In genomic region chr14:55616844-55617243, GRCm38 (mm10) we compare ENCODE assay signal across 21 mouse cellular contexts. TPM values are rescaled to one million over a fixed set of nuclear protein-coding genes. Genes with fewer than 3 reads are reported as not detected.
A peak's percentile ranks its signal among the peaks of the same experiment; 100 is the strongest.
DNase-seq lines count a peak whose midpoint lies in the region; ATAC-seq and TF ChIP-seq lines count a peak whose summit lies in the region.
"Had no signal": no experiment of that assay in that cellular context is flagged by ENCODE, and none has a peak within 500 bp of the region (broad histone marks: within the 10 kb centered on the region; RNA-seq: fewer than 3 reads in every experiment).

No protein-coding gene starts in this region.

- no peak overlapping the region for H3K9ac ChIP-seq in heart, embryonic 11.5 days (ENCODE audit: low read depth, low read length)
- no peak overlapping the region for H3K9ac ChIP-seq in kidney, postnatal 0 days (ENCODE audit: low read depth, low read length)
- no peak overlapping the region for H3K9ac ChIP-seq in lung, embryonic 15.5 days
- H3K9ac ChIP-seq: embryonic facial prominence, embryonic 13.5 days; forebrain, embryonic 12.5 days; heart, embryonic 15.5 days; hindbrain, embryonic 14.5 days had no signal

- no peak overlapping the region for H3K4me3 ChIP-seq in heart, embryonic 10.5 days
- no peak overlapping the region for H3K4me3 ChIP-seq in heart, embryonic 11.5 days (ENCODE audit: low read depth, low read length)
- no peak overlapping the region for H3K4me3 ChIP-seq in kidney, postnatal 0 days (replicated peaks; ENCODE audit: low read depth, low read length)
- no peak overlapping the region for H3K4me3 ChIP-seq in lung, embryonic 15.5 days
- H3K4me3 ChIP-seq: embryonic facial prominence, embryonic 13.5 days; forebrain, embryonic 12.5 days had no signal

- no peak overlapping the region for H3K4me2 ChIP-seq in heart, embryonic 11.5 days
- H3K4me2 ChIP-seq in kidney, postnatal 0 days (ENCODE audit: low read length) = no peak overlapping the region
- H3K4me2 ChIP-seq in lung, embryonic 15.5 days = no peak overlapping the region
- H3K4me2 ChIP-seq: embryonic facial prominence, embryonic 13.5 days; hindbrain, embryonic 14.5 days had no signal

- DNase-seq in heart, embryonic 10.5 days (ENCODE audit: low spot score) = no peak
- DNase-seq in kidney, postnatal 0 days (ENCODE audit: low spot score) = no peak
- no peak for DNase-seq in kidney, postnatal 25 days
- no peak for DNase-seq in lung, postnatal 36 days
- DNase-seq in urinary bladder, postnatal 14 days (ENCODE audit: low spot score) = no peak
- DNase-seq: adrenal gland, postnatal 14 days; B cell, adult 2 months; cerebellum, adult 18-20 months; cerebellum, adult 9-11 months; cerebellum, postnatal 36 days; gastrocnemius, postnatal 10 days; heart, adult 18-20 months had no signal

- peaks cover 3% of the 10 kb centered on the region; the same call in 1 of the 2 replicates for H3K27me3 ChIP-seq in heart, embryonic 10.5 days (ENCODE audit: insufficient read depth, poor library complexity, severe bottlenecking)
- H3K27me3 ChIP-seq in heart, embryonic 11.5 days (ENCODE audit: control insufficient read depth, insufficient read depth, low read length) = no peaks in the 10 kb centered on the region
- no peaks in the 10 kb centered on the region for H3K27me3 ChIP-seq in kidney, postnatal 0 days (ENCODE audit: insufficient read depth, low read length)
- no peaks in the 10 kb centered on the region for H3K27me3 ChIP-seq in lung, embryonic 15.5 days
- H3K27me3 ChIP-seq: embryonic facial prominence, embryonic 13.5 days; heart, embryonic 15.5 days; Patski had no signal

- WGBS in heart, embryonic 10.5 days = 83% methylated on average over 2 of the region's 2 CpGs
- 77% methylated on average over 2 of the region's 2 CpGs for WGBS in heart, embryonic 11.5 days (ENCODE audit: insufficient replicate concordance)
- WGBS in kidney, postnatal 0 days = 80% methylated on average over 2 of the region's 2 CpGs
- 71% methylated on average over 2 of the region's 2 CpGs for WGBS in lung, embryonic 15.5 days

- H3K9me3 ChIP-seq in heart, embryonic 10.5 days = no peaks in the 10 kb centered on the region
- H3K9me3 ChIP-seq in heart, embryonic 11.5 days (replicated peaks; ENCODE audit: control insufficient read depth, low read length) = no peaks in the 10 kb centered on the region
- no peaks in the 10 kb centered on the region for H3K9me3 ChIP-seq in kidney, postnatal 0 days (replicated peaks; ENCODE audit: low read length)
- no peaks in the 10 kb centered on the region for H3K9me3 ChIP-seq in lung, embryonic 15.5 days
- H3K9me3 ChIP-seq: embryonic facial prominence, embryonic 13.5 days; forebrain, embryonic 12.5 days; heart, embryonic 15.5 days; hindbrain, embryonic 10.5 days had no signal

- peaks cover 32% of the 10 kb centered on the region for H3K4me1 ChIP-seq in heart, embryonic 10.5 days
- H3K4me1 ChIP-seq in heart, embryonic 11.5 days (ENCODE audit: control insufficient read depth, insufficient read depth, low read length) = peaks cover 17% of the 10 kb centered on the region; the same call in 1 of the 2 replicates
- no peaks in the 10 kb centered on the region for H3K4me1 ChIP-seq in kidney, postnatal 0 days (replicated peaks; ENCODE audit: insufficient read depth, low read length)
- peaks cover 7% of the 10 kb centered on the region; the same call in 1 of the 2 replicates for H3K4me1 ChIP-seq in lung, embryonic 15.5 days

- no peak for ATAC-seq in heart, embryonic 11.5 days (replicated peaks; ENCODE audit: insufficient number of reproducible peaks, low FRiP score, low TSS enrichment)
- no peak for ATAC-seq in kidney, postnatal 0 days (replicated peaks; ENCODE audit: low FRiP score, low read depth)
- no peak for ATAC-seq in lung, embryonic 15.5 days (ENCODE audit: borderline replicate concordance, extremely low read depth, low FRiP score, low TSS enrichment)
- ATAC-seq: activated CD4-positive, CD25-positive, alpha-beta regulatory T cell, adult 4 months; Patski had no signal

- no peaks in the 10 kb centered on the region for H3K36me3 ChIP-seq in heart, embryonic 10.5 days
- no peaks in the 10 kb centered on the region for H3K36me3 ChIP-seq in heart, embryonic 11.5 days (ENCODE audit: control insufficient read depth, insufficient read depth, low read length)
- no peaks in the 10 kb centered on the region for H3K36me3 ChIP-seq in kidney, postnatal 0 days (ENCODE audit: insufficient read depth, low read length)
- no peaks in the 10 kb centered on the region for H3K36me3 ChIP-seq in lung, embryonic 15.5 days
- H3K36me3 ChIP-seq: embryonic facial prominence, embryonic 13.5 days; forebrain, embryonic 12.5 days; heart, embryonic 15.5 days; hindbrain, embryonic 10.5 days had no signal

- TF ChIP-seq CTCF in kidney, postnatal 0 days (IDR thresholded peaks at IDR 0.05; ENCODE audit: low read depth) = no peak

- H3K27ac ChIP-seq in heart, embryonic 10.5 days = peak overlapping the region; percentile 73; the same call in 1 of the 2 replicates
- no peak overlapping the region for H3K27ac ChIP-seq in heart, embryonic 11.5 days (ENCODE audit: low read depth, low read length)
- 0 out of 2 replicates have a peak overlapping the region, but pooled peaks have one; percentile 13 for H3K27ac ChIP-seq in kidney, postnatal 0 days
- peak overlapping the region; percentile 60; the same call in 1 of the 2 replicates for H3K27ac ChIP-seq in lung, embryonic 15.5 days
- H3K27ac ChIP-seq: embryonic facial prominence, embryonic 13.5 days; forebrain, embryonic 12.5 days; heart, embryonic 15.5 days; hindbrain, embryonic 10.5 days; hindbrain, embryonic 14.5 days had no signal

RNA-seq across cellular contexts. Expression of gene Rec8, which starts 1.0 kb away (rescaled TPM):
- 13.7 and 17.6 TPM in 2 replicates for polyA plus RNA-seq in heart, embryonic 10.5 days (2016; fragmentation: Nextera tagmentation; extraction: Ambion mirVana)
- 8.8 and 14.1 TPM in 2 replicates for polyA plus RNA-seq in heart, embryonic 11.5 days (2014; fragmentation: Nextera tagmentation; extraction: Ambion mirVana)
- 12.7 and 14.9 TPM in 2 replicates for polyA plus RNA-seq in kidney, postnatal 0 days (2015; fragmentation: Nextera tagmentation; extraction: Ambion mirVana)
- polyA plus RNA-seq in lung, embryonic 15.5 days (2015; fragmentation: Nextera tagmentation; extraction: Ambion mirVana) = 22.9 and 25.5 TPM in 2 replicates
- polyA plus RNA-seq: Patski had no signal

RNA-seq across cellular contexts. Expression of gene Irf9, which starts 13.5 kb away (rescaled TPM):
- polyA plus RNA-seq in heart, embryonic 10.5 days (2016; fragmentation: Nextera tagmentation; extraction: Ambion mirVana) = 5.9 and 7.4 TPM in 2 replicates
- polyA plus RNA-seq in heart, embryonic 11.5 days (2014; fragmentation: Nextera tagmentation; extraction: Ambion mirVana) = 6.4 and 7.5 TPM in 2 replicates
- polyA plus RNA-seq in kidney, postnatal 0 days (2015; fragmentation: Nextera tagmentation; extraction: Ambion mirVana) = 24.2 and 27.4 TPM in 2 replicates
- 12.5 and 14.4 TPM in 2 replicates for polyA plus RNA-seq in lung, embryonic 15.5 days (2015; fragmentation: Nextera tagmentation; extraction: Ambion mirVana)

RNA-seq across cellular contexts. Expression of gene Ipo4, which starts 18.9 kb away (rescaled TPM):
- polyA plus RNA-seq in heart, embryonic 10.5 days (2016; fragmentation: Nextera tagmentation; extraction: Ambion mirVana) = 103 and 108 TPM in 2 replicates
- polyA plus RNA-seq in heart, embryonic 11.5 days (2014; fragmentation: Nextera tagmentation; extraction: Ambion mirVana) = 70.1 and 81.7 TPM in 2 replicates
- 58.5 and 68.7 TPM in 2 replicates for polyA plus RNA-seq in kidney, postnatal 0 days (2015; fragmentation: Nextera tagmentation; extraction: Ambion mirVana)
- 81.2 and 95.6 TPM in 2 replicates for polyA plus RNA-seq in lung, embryonic 15.5 days (2015; fragmentation: Nextera tagmentation; extraction: Ambion mirVana)

RNA-seq across cellular contexts. Expression of gene Gm49378, which starts 20.9 kb away (rescaled TPM):
- 2.3 and 3.1 TPM in 2 replicates for polyA plus RNA-seq in heart, embryonic 10.5 days (2016; fragmentation: Nextera tagmentation; extraction: Ambion mirVana)
- 1.9 and 4.2 TPM in 2 replicates for polyA plus RNA-seq in heart, embryonic 11.5 days (2014; fragmentation: Nextera tagmentation; extraction: Ambion mirVana)
- 1.8 and 3.0 TPM in 2 replicates for polyA plus RNA-seq in kidney, postnatal 0 days (2015; fragmentation: Nextera tagmentation; extraction: Ambion mirVana)
- polyA plus RNA-seq in lung, embryonic 15.5 days (2015; fragmentation: Nextera tagmentation; extraction: Ambion mirVana) = 0.44 and 2.0 TPM in 2 replicates
- polyA plus RNA-seq: activated CD4-positive, CD25-positive, alpha-beta regulatory T cell, adult 4 months had no signal

RNA-seq across cellular contexts. Expression of gene Rnf31, which starts 25.3 kb away (rescaled TPM):
- 14.4 and 21.9 TPM in 2 replicates for polyA plus RNA-seq in heart, embryonic 10.5 days (2016; fragmentation: Nextera tagmentation; extraction: Ambion mirVana)
- polyA plus RNA-seq in heart, embryonic 11.5 days (2014; fragmentation: Nextera tagmentation; extraction: Ambion mirVana) = 11.2 and 13.0 TPM in 2 replicates
- polyA plus RNA-seq in kidney, postnatal 0 days (2015; fragmentation: Nextera tagmentation; extraction: Ambion mirVana) = 17.9 TPM in 2 replicates
- polyA plus RNA-seq in lung, embryonic 15.5 days (2015; fragmentation: Nextera tagmentation; extraction: Ambion mirVana) = 14.5 and 16.0 TPM in 2 replicates
